Mouse (Mus musculus) MEL (cell line): ENCODE data around the gene Tmem47. TPM values are rescaled to one million over a fixed set of nuclear protein-coding genes. Genes with fewer than 3 reads are reported as not detected.

ENCODE experiments used
- DNase-seq: peaks from one replicate; pipeline ENCODE4 v3.0.0; 2011; ENCODE audit warnings: low read depth, low spot score
- H3K27ac ChIP-seq: 2 replicates; pipeline ENCODE4 v1.5.1; 2012; ENCODE audit warnings: low read depth, mild to moderate bottlenecking, control low read depth, low read length, moderate library complexity; ENCODE audit not compliant: control insufficient read depth
- H3K27me3 ChIP-seq, 2 experiments: fragments of 150-350 bp in 1 of 2; sonication (generic) in 1 of 2; 2 replicates each; pipeline ENCODE4 v1.6.1; 2012; ENCODE audit warnings: low read length in 2 of 2, mild to moderate bottlenecking in 2 of 2, improper control_type of control experiment in 1 of 2, moderate library complexity in 1 of 2; ENCODE audit not compliant: insufficient read depth in 2 of 2, control insufficient read depth in 1 of 2
- H3K36me3 ChIP-seq, 2 experiments: 2 replicates each; pipeline ENCODE4 v1.6.1; 2012 to 2014; ENCODE audit warnings: low read length in 2 of 2, improper control_type of control experiment in 1 of 2, inconsistent platforms in 1 of 2, mild to moderate bottlenecking in 1 of 2; ENCODE audit not compliant: insufficient read depth in 2 of 2, control insufficient read depth in 1 of 2
- H3K4me1 ChIP-seq, 2 experiments: fragments of 150-350 bp in 1 of 2; sonication (generic) in 1 of 2; 2 replicates each; pipeline ENCODE4 v1.6.1; 2012; ENCODE audit warnings: low read length in 2 of 2, improper control_type of control experiment in 1 of 2, mild to moderate bottlenecking in 1 of 2; ENCODE audit not compliant: insufficient read depth in 2 of 2, control insufficient read depth in 1 of 2
- H3K4me3 ChIP-seq, 2 experiments: fragments of 150-350 bp in 1 of 2; sonication (generic) in 1 of 2; 2 replicates each; pipeline ENCODE4 v1.5.1; 2012; ENCODE audit warnings: low read depth in 2 of 2, low read length in 2 of 2, mild to moderate bottlenecking in 2 of 2, moderate library complexity in 2 of 2, control low read depth in 1 of 2, improper control_type of control experiment in 1 of 2; ENCODE audit not compliant: control insufficient read depth in 1 of 2, insufficient read depth in 1 of 2
- H3K79me2 ChIP-seq: 2 replicates; pipeline ENCODE4 v1.6.1; 2012; ENCODE audit warnings: mild to moderate bottlenecking, low read length, moderate library complexity; ENCODE audit not compliant: control insufficient read depth, poor library complexity, insufficient read depth
- H3K9ac ChIP-seq: 2 replicates; pipeline ENCODE4 v1.6.1; 2012; ENCODE audit warnings: low read depth, mild to moderate bottlenecking, control low read depth, low read length, moderate library complexity; ENCODE audit not compliant: control insufficient read depth, poor library complexity, severe bottlenecking
- H3K9me3 ChIP-seq: fragments of 150-350 bp; sonication (generic); replicated peaks from 2 replicates; pipeline ENCODE4 v1.6.1; 2012; ENCODE audit warnings: mild to moderate bottlenecking, low read length, improper control_type of control experiment, moderate library complexity; ENCODE audit not compliant: insufficient read depth
- CHD2 ChIP-seq: IDR thresholded peaks from 2 replicates; pipeline ENCODE4 v1.6.1; 2011; ENCODE audit warnings: low read length, improper control_type of control experiment
- JUND ChIP-seq: IDR thresholded peaks from 2 replicates; pipeline ENCODE4 v1.6.1; 2011; ENCODE audit warnings: low read depth, mild to moderate bottlenecking, improper control_type of control experiment, low read length
- TAL1 ChIP-seq: IDR thresholded peaks from 2 replicates; pipeline ENCODE4 v1.6.1; 2012; ENCODE audit warnings: mild to moderate bottlenecking, inconsistent platforms, low read length, moderate library complexity, mixed read lengths
- TBP ChIP-seq: IDR thresholded peaks from 2 replicates; pipeline ENCODE4 v1.8.0; 2011; ENCODE audit warnings: low read depth, low read length, improper control_type of control experiment
- UBTF ChIP-seq: IDR thresholded peaks from 2 replicates; pipeline ENCODE4 v1.6.1; 2012; ENCODE audit warnings: low read depth, mild to moderate bottlenecking, inconsistent platforms, low read length, improper control_type of control experiment, moderate library complexity, borderline replicate concordance; ENCODE audit not compliant: insufficient read depth
- polyA plus RNA-seq, 2 experiments: library from polyadenylated mRNA; stranded (reverse) in 1 of 2; unstranded in 1 of 2; fragments of >175 nt in 1 of 2; fragments of >200 nt in 1 of 2; gene quantifications; 2 replicates each; pipeline versions ENCODE4 v1.2.1 to v1.2.4; 2012; ENCODE audit warnings: low replicate concordance in 2 of 2, low read depth in 1 of 2; ENCODE audit not compliant: insufficient read length in 2 of 2, insufficient read depth in 1 of 2, missing spikeins in 1 of 2
- total RNA-seq: library from RNA; depleted of rRNA; stranded (reverse); fragments of 300-350 nt; gene quantifications from 2 replicates; pipeline ENCODE4 v1.2.3, GENCODE M21; 2012

The Tmem47 gene
- total and polyA plus RNA-seq, 3 experiments, result not detected

GRCm38 (mm10) chrX:81147416-81147815 lies 76.9 kb downstream of the Tmem47 start:
- Histone ChIP-seq H3K27ac (no peak overlapping the region), H3K27me3 (no peaks in the 10 kb centered on the region), H3K4me1 (no peaks in the 10 kb centered on the region), H3K36me3 (no peaks in the 10 kb centered on the region), H3K9me3 (no peaks in the 10 kb centered on the region), H3K9ac (no peak overlapping the region), H3K79me2 (no peaks in the 10 kb centered on the region), H3K4me3 (no peak overlapping the region)
- DNase-seq, result no peak
- no peak for TF ChIP-seq TBP
- no peak for TF ChIP-seq JUND
- no peak for TF ChIP-seq CHD2
- TF ChIP-seq TAL1, result no peak
- TF ChIP-seq UBTF, result no peak
- TF ChIP-seq, all 39 proteins: peak for 0
